Mouse (Mus musculus): ENCODE measurements around the gene Tbc1d24.
"Not testable (repeated sequence)": the region's sequence is repeated elsewhere in the genome, so short reads cannot be mapped to it uniquely, and the experiment has no call there.

The Tbc1d24 gene

DNA sequence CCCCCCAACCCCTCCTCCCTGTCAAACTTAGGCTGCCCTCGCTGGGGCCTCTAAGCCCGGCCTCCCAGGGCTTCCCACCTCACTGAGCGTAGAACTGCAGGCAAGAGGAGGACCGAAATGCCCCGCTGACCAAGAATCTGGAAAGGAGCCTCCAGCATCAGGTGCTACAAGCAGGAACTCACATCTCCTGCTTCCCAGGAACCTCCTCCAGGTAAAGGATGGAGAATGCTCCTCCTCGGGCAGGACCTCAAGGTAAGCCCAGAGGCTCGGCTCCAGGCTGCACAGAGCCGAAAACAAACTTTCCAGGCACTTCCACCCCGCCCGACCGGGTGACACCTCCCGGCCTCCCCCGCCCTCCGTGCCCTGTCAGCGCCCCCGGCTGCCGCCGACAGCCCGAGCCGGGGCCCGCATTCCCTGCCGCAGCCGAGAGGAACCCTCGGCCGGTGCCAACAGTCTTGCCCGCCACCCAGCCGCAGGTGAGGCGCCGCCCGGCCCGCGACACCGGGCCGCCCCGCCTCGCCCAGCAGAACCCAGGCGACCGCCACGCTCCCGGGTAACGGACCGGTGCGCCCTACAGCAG lies 64.4 kb downstream of the Tbc1d24 start:
- DNase-seq = no peak

GRCm38 (mm10) chr17:24139968-24140367 lies 65.4 kb downstream of the Tbc1d24 start:
- DNase-seq = no peak

GRCm38 (mm10) chr17:24139256-24139655 lies 66.1 kb downstream of the Tbc1d24 start:
- no peak for DNase-seq

- DNase-seq = no peak
Observed at GRCm38 (mm10) chr17:24137226-24137880, 68.0 kb downstream of the Tbc1d24 start.

GRCm38 (mm10) chr17:24134062-24134461 lies 71.3 kb downstream of the Tbc1d24 start:
- DNase-seq = no peak

- DNase-seq = not testable (repeated sequence)
Observed at GRCm38 (mm10) chr17:24132919-24133318, 72.4 kb downstream of the Tbc1d24 start.

GRCm38 (mm10) chr17:24131570-24131969 lies 73.8 kb downstream of the Tbc1d24 start:
- DNase-seq = no peak

GRCm38 (mm10) chr17:24129246-24129645 lies 76.1 kb downstream of the Tbc1d24 start:
- not testable (repeated sequence) for DNase-seq

DNA sequence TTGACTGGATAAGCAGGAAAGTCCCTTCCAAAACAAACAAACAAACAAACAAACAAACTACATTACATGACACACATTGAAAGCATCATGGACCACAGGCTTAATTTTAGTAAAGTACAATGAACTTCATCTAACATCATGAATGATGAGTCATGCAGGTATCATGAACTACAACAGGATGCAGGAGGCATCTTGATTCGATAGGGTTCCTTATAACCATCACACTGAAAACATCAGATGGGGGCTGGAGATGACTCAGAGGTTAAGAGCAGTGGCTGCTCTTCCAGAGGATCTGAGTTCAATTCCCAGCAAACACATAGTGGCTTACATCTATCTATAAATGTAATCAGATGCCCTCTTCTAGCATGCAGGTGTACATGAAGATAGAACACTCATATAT lies 77.8 kb downstream of the Tbc1d24 start:
- no peak for DNase-seq

DNA sequence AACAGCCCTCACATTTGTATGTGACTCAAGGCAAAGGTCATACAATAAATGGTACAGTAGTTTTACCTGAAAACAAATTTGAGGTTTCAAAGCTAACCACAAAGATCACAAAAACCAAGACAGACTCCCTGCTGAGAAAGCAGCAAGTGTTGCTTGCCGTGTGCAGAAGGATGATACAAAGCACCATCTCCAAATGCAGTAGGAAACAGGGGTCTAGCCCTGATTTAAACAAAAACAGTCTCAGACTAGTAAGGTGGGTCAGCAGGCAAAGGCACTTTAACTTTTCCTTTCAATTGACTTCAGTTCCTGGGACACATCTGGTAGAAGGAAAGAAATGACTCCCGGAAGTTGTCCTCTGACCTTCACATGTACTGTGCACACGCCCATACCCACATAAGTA lies 78.6 kb downstream of the Tbc1d24 start:
- no peak for DNase-seq
